Mouse (Mus musculus): ENCODE measurements around the gene Armc12.

DNA sequence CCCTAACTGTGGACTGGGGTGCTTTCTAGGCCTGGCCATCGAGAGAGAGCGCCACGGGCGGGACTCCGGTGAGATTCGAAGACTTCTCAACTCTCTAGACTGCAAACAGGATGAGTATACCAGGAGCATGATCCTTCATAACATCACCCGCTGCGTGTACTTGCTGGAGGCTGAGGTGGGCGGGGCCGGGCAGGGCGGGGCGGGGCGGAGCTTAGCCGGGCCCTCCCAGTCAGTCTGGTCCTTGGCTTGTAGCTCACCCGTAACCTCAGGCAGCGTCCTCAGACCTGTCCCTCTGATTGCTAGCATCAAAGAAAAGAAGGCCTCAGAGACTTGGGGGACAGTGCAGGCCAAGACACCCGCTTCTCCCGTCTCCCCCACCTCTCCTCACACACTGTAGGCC, 1.3 kb downstream of the Armc12 start:
- TF ChIP-seq E2F4 (IDR thresholded peaks at IDR 0.05; ENCODE audit: insufficient read depth) (no peak), POLR2A (IDR thresholded peaks at IDR 0.05; ENCODE audit: insufficient read length, low read depth) (no peak), REST (IDR thresholded peaks at IDR 0.05; ENCODE audit: insufficient read depth, insufficient read length) (no peak), USF1 (IDR thresholded peaks at IDR 0.05; ENCODE audit: low read depth) (no peak), POLR2AphosphoS2 (IDR thresholded peaks at IDR 0.05; ENCODE audit: insufficient read length, low read depth) (no peak), MYOD1 (IDR thresholded peaks at IDR 0.05; ENCODE audit: control insufficient read depth in 1 of 3, insufficient read length in 2 of 3, low read depth in 2 of 3) (no peak), TCF12 (IDR thresholded peaks at IDR 0.05; ENCODE audit: insufficient read depth, poor library complexity, severe bottlenecking) (no peak), MAX (IDR thresholded peaks at IDR 0.05; ENCODE audit: low read depth) (no peak), TCF3 (IDR thresholded peaks at IDR 0.05; ENCODE audit: insufficient read length, low read depth) (no peak)
